Mouse (Mus musculus) forebrain, embryonic 11.5 days (tissue): ENCODE results near the gene Thsd4. TPM values are rescaled to one million over a fixed set of nuclear protein-coding genes. Genes with fewer than 3 reads are reported as not detected.

ENCODE experiments used
- ATAC-seq: fragments of 200-750 bp; cut with Nextera tagmentation; replicated peaks from 2 replicates; pipeline ENCODE4 v1.8.0; 2017; ENCODE audit warnings: moderate TSS enrichment; ENCODE audit not compliant: low FRiP score
- DNase-seq: peaks from one replicate; pipeline ENCODE4 v3.0.0-alpha.2; 2017; ENCODE audit warnings: low spot score
- H3K27ac ChIP-seq: fragments of 300-500 bp; sonication (generic); 2 replicates; pipeline ENCODE4 v1.5.1; 2014; ENCODE audit warnings: low read depth, low read length
- H3K27me3 ChIP-seq: fragments of 300-500 bp; sonication (generic); 2 replicates; pipeline ENCODE4 v1.6.1; 2014; ENCODE audit warnings: mild to moderate bottlenecking, low read length, mixed read lengths; ENCODE audit not compliant: control insufficient read depth, insufficient read depth
- H3K36me3 ChIP-seq: fragments of 300-500 bp; sonication (generic); 2 replicates; pipeline ENCODE4 v1.6.1; 2014; ENCODE audit warnings: mild to moderate bottlenecking, low read length, moderate library complexity, mixed read lengths; ENCODE audit not compliant: control insufficient read depth, insufficient read depth
- H3K4me1 ChIP-seq: fragments of 300-500 bp; sonication (generic); replicated peaks from 2 replicates; pipeline ENCODE4 v1.6.1; 2014; ENCODE audit warnings: low read length, mixed read lengths; ENCODE audit not compliant: control insufficient read depth, insufficient read depth
- H3K4me2 ChIP-seq: fragments of 300-500 bp; sonication (generic); 2 replicates; pipeline ENCODE4 v1.6.1; 2014; ENCODE audit warnings: low read depth, mild to moderate bottlenecking, low read length, moderate library complexity, mixed read lengths; ENCODE audit not compliant: severe bottlenecking
- H3K4me3 ChIP-seq: fragments of 300-500 bp; sonication (generic); 2 replicates; pipeline ENCODE4 v1.5.1; 2014; ENCODE audit warnings: low read depth, low read length
- H3K9ac ChIP-seq: fragments of 300-500 bp; sonication (generic); 2 replicates; pipeline ENCODE4 v1.6.1; 2014; ENCODE audit warnings: low read length
- H3K9me3 ChIP-seq: fragments of 300-500 bp; sonication (generic); 2 replicates; pipeline ENCODE4 v1.6.1; 2016; ENCODE audit warnings: low read length, mixed read lengths; ENCODE audit not compliant: control insufficient read depth
- WGBS: fragments of 180-500 bp; shearing (Covaris S2); extraction: QIAGEN DNeasy Blood & Tissue Kit; methylation state at CpG from one replicate; pipeline ENCODE4 v1.1.7; 2014; 5-methylcytosine and 5-hydroxymethylcytosine counted together
- polyA plus RNA-seq: library from polyadenylated mRNA; unstranded; fragments of >200 nt; fragmentation: Nextera tagmentation; extraction: Ambion mirVana; gene quantifications from 2 replicates; pipeline ENCODE4 v1.2.1, GENCODE M21; 2014

The Thsd4 gene
- polyA plus RNA-seq, 1 experiment from 2014 or later, result 4.6 TPM

DNA sequence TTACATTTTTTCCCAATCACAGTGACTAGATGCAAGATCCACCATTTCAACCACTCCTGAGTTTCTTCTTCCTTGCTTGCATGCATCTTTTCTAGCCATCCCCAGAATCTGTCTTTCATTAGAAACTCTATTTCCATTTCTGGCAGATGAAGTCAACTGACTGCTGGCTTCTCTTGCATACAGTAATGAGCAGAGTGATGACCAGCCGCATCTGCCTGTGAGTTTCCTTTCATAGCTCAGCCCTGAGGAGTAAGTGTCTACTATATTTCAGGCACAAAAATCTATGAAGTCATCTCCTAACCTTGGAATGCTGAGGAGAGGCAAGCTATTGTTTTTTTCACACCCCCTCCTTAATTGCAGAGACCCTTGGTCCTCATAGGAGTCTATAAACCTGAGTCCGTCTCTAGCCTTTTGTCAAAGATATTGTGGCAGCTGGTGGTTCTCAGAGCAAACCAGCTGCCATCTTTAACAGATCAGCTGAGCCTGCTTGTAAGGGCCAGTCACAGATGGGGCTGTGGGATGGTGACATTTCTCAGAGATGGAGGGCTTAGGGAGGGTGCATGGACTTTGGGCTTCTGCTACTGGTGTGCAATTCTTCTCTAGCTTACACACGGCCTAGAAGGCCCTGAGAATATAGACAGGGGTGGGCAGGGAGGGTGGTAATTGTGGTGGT is 535.8 kb downstream of the Thsd4 start:
- no peaks in the 10 kb centered on the region for H3K4me1 ChIP-seq
- H3K27me3 ChIP-seq, result no peaks in the 10 kb centered on the region
- H3K9ac ChIP-seq, result no peak overlapping the region
- DNase-seq (no peak), ATAC-seq (no peak)
- no peaks in the 10 kb centered on the region for H3K36me3 ChIP-seq
- H3K4me3 ChIP-seq, result no peak overlapping the region
- H3K9me3 ChIP-seq, result no peaks in the 10 kb centered on the region
- no peak overlapping the region for H3K4me2 ChIP-seq
- WGBS, result 75% methylated on average over 3 of the region's 3 CpGs
- H3K27ac ChIP-seq, result no peak overlapping the region

DNA sequence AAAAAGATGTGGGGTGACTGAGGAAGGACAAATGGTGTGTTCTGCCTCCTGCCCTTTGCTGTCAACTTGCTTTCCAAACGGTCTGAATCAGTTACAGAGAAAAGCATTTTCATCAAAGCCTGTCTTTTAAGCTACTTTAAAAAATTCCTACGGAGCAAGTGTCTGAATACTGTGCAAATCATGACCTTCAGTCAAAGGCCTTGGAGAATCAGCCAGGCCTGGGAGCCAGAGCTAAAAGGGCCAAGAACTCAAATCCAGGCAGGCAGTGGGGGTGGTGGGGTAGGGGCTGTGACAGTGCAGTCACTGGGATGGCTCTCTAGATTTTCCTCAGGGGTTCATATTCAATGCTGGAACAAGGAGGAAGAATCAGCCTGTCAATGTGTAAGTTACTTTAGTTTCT is 540.7 kb downstream of the Thsd4 start:
- H3K9ac ChIP-seq, result no peak overlapping the region
- no peaks in the 10 kb centered on the region for H3K27me3 ChIP-seq
- DNase-seq (no peak), ATAC-seq (no peak)
- no peaks in the 10 kb centered on the region for H3K4me1 ChIP-seq
- no peak overlapping the region for H3K4me3 ChIP-seq
- no peaks in the 10 kb centered on the region for H3K36me3 ChIP-seq
- no peaks in the 10 kb centered on the region for H3K9me3 ChIP-seq
- H3K4me2 ChIP-seq, result no peak overlapping the region
- H3K27ac ChIP-seq, result no peak overlapping the region
- WGBS, result 75% methylated on average over 2 of the region's 2 CpGs

DNA sequence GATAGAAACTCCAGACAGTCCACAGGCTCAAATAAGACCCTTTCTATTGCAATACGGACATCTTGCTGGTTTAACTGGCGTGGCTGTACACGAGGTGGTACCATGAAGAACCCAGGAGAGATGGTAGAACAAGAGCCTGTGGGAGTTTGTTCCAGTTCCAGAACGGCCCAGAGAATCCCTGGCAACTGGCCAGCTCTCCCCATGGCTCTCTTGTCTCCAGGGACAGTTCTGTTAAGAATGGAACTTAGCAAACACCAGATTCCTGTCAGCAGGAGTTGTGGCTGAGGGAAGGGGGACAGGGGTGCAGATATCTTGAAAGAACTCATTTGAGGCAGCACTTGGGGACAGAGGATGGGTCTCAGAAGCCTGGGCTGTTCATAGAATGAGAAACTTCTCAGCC is 550.6 kb downstream of the Thsd4 start:
- no peaks in the 10 kb centered on the region for H3K36me3 ChIP-seq
- no peak overlapping the region for H3K9ac ChIP-seq
- no peak for ATAC-seq
- no peaks in the 10 kb centered on the region for H3K4me1 ChIP-seq
- H3K27me3 ChIP-seq, result no peaks in the 10 kb centered on the region
- H3K9me3 ChIP-seq, result no peaks in the 10 kb centered on the region
- DNase-seq, result no peak
- WGBS, result 81% methylated on average over 4 of the region's 4 CpGs
- H3K4me3 ChIP-seq, result no peak overlapping the region
- H3K4me2 ChIP-seq, result no peak overlapping the region
- H3K27ac ChIP-seq, result no peak overlapping the region

DNA sequence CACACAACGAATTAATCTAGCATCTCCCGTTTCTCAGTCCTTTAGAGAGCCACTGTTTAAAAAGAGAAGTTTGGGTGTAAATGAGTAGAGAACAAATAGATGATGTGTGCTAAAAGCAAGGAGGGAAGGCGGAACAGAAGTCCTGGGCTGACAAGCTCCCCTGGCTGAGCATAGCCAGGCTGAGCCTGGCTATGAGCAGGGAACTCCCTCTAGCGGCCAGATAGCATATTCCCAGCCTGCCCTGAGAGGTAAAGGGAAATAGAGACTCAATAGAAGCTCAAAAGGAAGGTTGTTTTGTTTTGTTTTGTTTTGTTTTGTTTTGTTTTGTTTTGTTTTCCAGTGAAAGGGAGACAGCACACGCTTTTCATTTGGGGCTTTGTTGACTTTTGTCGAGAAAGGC is 552.5 kb downstream of the Thsd4 start:
- no peaks in the 10 kb centered on the region for H3K9me3 ChIP-seq
- H3K27me3 ChIP-seq, result no peaks in the 10 kb centered on the region
- no peak overlapping the region for H3K9ac ChIP-seq
- H3K4me1 ChIP-seq, result no peaks in the 10 kb centered on the region
- DNase-seq (peak; percentile 73), ATAC-seq (no peak)
- H3K27ac ChIP-seq, result no peak overlapping the region
- no peak overlapping the region for H3K4me2 ChIP-seq
- 29% methylated on average over 6 of the region's 6 CpGs for WGBS
- H3K36me3 ChIP-seq, result no peaks in the 10 kb centered on the region
- no peak overlapping the region for H3K4me3 ChIP-seq

DNA sequence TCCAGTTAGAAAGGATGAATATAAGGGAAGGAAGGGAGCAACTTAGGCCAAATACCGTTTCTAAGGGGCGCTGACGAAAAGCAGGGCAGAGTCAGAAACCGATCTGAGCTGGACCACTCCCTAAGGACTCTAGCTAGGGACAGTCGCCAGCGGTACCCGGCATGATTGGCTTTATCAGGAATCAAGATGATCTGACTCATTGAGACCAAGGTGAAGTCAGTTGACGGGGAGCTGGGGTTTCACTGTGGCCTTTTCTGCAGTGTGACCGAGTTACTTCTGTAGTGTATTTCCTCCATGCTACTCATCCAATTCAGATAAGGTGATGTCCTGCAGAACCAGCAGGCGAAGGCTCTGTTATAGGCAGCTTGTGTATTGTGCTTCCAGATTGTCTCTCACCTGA is 556.8 kb downstream of the Thsd4 start:
- no peak for DNase-seq
- ATAC-seq, result no peak
- Histone ChIP-seq H3K4me1 (no peaks in the 10 kb centered on the region), H3K4me3 (no peak overlapping the region), H3K27ac (no peak overlapping the region), H3K36me3 (no peaks in the 10 kb centered on the region), H3K4me2 (no peak overlapping the region), H3K9ac (no peak overlapping the region), H3K9me3 (no peaks in the 10 kb centered on the region), H3K27me3 (no peaks in the 10 kb centered on the region)
- 85% methylated on average over 10 of the region's 10 CpGs for WGBS

DNA sequence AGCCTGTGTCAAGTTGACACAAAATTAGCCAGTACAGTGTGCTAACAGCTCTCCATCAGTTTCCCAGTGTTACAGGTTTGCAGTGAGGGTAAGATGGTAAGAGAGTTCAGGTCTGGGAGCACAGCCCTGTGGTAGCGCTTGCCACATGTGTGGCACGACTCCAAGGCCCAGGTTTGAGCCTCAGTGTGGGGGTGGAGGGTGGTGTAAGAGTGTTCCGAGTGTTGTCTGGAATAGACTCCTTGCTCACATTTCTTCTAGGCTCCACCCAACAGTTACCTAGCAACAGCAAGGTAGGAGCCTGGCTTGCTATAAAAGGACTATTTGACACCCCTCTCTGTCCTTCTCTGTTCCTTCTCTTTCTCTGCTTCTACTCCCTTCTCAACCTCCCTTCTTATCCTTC is 557.5 kb downstream of the Thsd4 start:
- Histone ChIP-seq H3K9ac (no peak overlapping the region), H3K4me2 (no peak overlapping the region), H3K9me3 (no peaks in the 10 kb centered on the region), H3K27me3 (no peaks in the 10 kb centered on the region), H3K36me3 (no peaks in the 10 kb centered on the region), H3K4me3 (no peak overlapping the region), H3K4me1 (no peaks in the 10 kb centered on the region), H3K27ac (no peak overlapping the region)
- no peak for DNase-seq
- 70% methylated on average over 3 of the region's 3 CpGs for WGBS
- no peak for ATAC-seq

DNA sequence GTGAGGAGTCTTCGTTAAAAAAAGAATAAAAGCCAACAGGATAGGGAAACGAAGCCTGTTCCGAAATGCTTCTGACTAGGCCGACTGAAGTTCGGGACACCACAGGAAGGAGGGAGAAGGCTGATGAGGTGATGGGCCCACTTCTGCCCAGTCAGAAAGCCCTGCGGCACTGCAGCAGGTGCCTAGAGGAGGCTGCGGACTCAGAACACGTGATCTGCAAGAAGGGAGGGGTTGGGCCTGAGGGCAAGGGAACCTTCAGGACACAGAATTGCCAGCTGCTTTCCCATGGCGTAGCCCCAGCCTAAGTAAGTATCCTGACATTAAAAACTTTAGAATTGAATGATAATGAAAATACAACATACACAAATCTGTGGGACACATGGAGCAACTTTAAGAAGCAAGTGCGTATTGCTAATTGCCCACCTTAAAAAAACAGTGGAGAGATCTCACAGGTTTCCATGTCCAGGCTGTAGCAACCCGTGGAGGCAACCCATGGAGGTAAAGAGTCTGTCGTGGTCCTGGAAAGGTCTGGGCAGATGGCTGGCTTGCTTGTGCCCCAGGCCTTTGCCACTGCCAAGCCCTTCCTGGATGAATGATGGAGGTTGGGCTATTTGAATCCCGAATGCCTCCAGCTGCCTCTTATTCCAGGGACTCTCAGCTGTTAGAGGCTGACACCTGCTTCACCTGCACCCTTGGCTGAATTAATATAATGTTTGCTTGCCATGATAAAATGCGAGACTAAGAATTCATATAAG is 560.5 kb downstream of the Thsd4 start:
- no peaks in the 10 kb centered on the region for H3K36me3 ChIP-seq
- H3K9ac ChIP-seq, result no peak overlapping the region
- H3K4me3 ChIP-seq, result no peak overlapping the region
- no peaks in the 10 kb centered on the region for H3K4me1 ChIP-seq
- H3K27ac ChIP-seq, result no peak overlapping the region
- WGBS, result 59% methylated on average over 14 of the region's 14 CpGs
- no peak for DNase-seq
- ATAC-seq, result no peak
- no peaks in the 10 kb centered on the region for H3K27me3 ChIP-seq
- no peak overlapping the region for H3K4me2 ChIP-seq
- H3K9me3 ChIP-seq, result no peaks in the 10 kb centered on the region

DNA sequence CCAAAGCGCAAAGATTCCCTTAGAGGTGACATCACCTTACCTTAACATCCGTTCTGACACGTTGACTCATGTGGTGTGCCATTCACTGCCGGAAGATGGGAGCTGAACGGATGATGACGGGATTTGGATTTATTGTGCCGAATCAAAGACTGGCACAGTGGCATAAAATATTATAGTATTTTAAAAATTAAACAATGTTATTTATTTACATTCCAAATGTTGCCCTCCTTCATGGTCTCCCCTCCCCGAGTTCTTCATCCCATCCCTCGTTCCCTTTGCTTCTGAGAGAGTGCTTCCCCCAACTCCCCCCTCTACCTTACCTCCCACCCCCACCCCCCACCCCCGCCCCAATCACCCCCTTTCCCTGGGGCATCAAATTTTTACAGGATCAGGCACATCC is 561.3 kb downstream of the Thsd4 start, which contains the start of gene Nr2e3:
TSS of gene Nr2e3 (minus strand) at position 101 of the 400 bp plus-strand sequence.
- Histone ChIP-seq H3K4me3 (no peak within 1 kb of the TSS), H3K4me2 (no peak within 1 kb of the TSS), H3K27ac (no peak within 1 kb of the TSS), H3K9me3 (no peaks in the 10 kb centered on the region), H3K9ac (no peak within 1 kb of the TSS), H3K27me3 (no peaks in the 10 kb centered on the region), H3K36me3 (no peaks in the 10 kb centered on the region), H3K4me1 (no peaks in the 10 kb centered on the region)
- DNase-seq (no peak), ATAC-seq (no peak)
- WGBS, result 90% methylated on average over 10 of the region's 10 CpGs

DNA sequence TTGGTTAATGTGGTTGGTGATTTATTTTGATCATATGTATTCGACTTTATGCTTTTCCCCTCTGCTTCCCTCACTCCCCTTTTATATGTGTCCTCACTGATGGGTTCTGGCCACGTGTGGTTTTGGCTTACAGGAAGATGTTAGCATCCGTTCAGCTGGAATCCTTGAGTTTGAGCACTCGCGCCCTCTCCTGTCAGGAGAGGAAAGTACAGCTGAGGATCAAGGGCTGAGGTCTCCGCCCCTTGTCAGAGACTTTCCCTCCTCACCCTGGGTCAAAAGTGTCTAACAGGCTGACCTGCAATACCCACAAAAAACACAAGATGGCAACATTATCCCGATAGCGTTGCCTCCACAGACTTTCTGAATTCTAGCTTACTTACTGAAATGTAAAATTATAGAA is 562.6 kb downstream of the Thsd4 start:
- DNase-seq, result peak; percentile 90
- peak; percentile 56; the same call in 1 of the 2 replicates for ATAC-seq
- Histone ChIP-seq H3K27me3 (no peaks in the 10 kb centered on the region), H3K27ac (no peak overlapping the region), H3K4me2 (no peak overlapping the region), H3K9ac (no peak overlapping the region), H3K9me3 (no peaks in the 10 kb centered on the region), H3K36me3 (no peaks in the 10 kb centered on the region), H3K4me3 (no peak overlapping the region), H3K4me1 (no peaks in the 10 kb centered on the region)
- 3% methylated on average over 8 of the region's 8 CpGs for WGBS
